Mouse (Mus musculus) large intestine, adult 2 months (tissue): ENCODE results near the gene Gm20388. TPM values are rescaled to one million over a fixed set of nuclear protein-coding genes. Genes with fewer than 3 reads are reported as not detected.

Experiments used
- DNase-seq: peaks from one replicate; pipeline ENCODE4 v3.0.0-alpha.2; 2012; ENCODE audit warnings: low read depth, low spot score
- WGBS: fragments of 180-500 bp; shearing (Covaris S2); methylation state at CpG from one replicate; pipeline ENCODE4 v1.1.7; 2018; 5-methylcytosine and 5-hydroxymethylcytosine counted together
- polyA plus RNA-seq: library from polyadenylated mRNA; depleted of rRNA; stranded (reverse); fragments of >200 nt; gene quantifications from 2 replicates; pipeline ENCODE4 v1.2.3, GENCODE M21; 2012

Gm20388 gene
- polyA plus RNA-seq, 1 experiment, result 31.5 TPM

- no peak for DNase-seq
- 29% methylated on average over 5 of the region's 5 CpGs for WGBS
Observed at GRCm38 (mm10) chr8:123750171-123750693, 3839.6 kb downstream of the Gm20388 start.

GRCm38 (mm10) chr8:123752773-123753468 is 3842.3 kb downstream of the Gm20388 start:
- DNase-seq, result no peak
- 78% methylated on average over 13 of the region's 13 CpGs for WGBS

- 63% methylated on average over 18 of the region's 18 CpGs for WGBS
- no peak for DNase-seq
Observed at GRCm38 (mm10) chr8:123753604-123754375, 3843.1 kb downstream of the Gm20388 start.

DNA sequence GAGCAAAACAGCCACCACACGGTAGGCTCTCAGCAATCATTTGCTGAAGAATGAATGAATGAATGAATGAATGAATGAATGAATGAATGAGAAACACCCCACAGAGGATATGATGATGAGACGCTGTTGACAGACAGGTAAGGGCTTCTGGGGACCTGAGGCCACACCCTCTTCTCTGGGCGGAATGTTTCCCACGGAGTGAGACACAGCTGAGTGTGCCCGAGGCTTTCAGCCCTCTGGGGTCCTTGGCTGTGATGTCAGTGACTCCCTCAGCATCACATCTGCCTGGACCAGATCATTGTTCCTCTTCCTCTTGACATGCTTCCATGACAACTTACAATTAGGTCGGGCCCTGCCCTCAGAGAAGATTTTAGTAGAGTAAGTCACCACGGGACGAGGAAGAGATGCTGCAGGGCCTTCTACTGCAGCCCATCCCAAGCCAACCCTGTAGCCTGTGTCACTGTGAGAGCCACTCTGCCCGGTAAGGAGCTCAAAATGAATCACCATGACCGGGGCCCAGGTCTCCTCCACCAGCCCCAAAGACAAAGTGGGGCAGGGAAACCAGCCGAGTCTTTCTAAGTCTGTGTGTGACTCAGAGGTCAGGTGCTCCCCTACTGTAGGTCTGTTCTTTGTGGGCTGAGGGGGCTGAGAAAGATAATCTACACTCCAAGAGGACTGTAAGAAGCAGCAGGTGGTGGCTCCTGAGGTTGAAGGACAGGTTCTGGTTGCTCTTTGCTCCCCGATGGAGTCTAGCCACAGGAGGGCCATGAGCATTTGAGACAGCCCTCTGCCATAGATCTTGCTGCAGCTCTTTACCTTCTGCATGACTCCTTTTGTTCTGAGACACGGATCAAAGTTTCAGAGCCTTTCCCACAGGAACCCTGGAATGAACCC is 3844.1 kb downstream of the Gm20388 start:
- DNase-seq, result no peak
- WGBS, result 63% methylated on average over 13 of the region's 13 CpGs

DNA sequence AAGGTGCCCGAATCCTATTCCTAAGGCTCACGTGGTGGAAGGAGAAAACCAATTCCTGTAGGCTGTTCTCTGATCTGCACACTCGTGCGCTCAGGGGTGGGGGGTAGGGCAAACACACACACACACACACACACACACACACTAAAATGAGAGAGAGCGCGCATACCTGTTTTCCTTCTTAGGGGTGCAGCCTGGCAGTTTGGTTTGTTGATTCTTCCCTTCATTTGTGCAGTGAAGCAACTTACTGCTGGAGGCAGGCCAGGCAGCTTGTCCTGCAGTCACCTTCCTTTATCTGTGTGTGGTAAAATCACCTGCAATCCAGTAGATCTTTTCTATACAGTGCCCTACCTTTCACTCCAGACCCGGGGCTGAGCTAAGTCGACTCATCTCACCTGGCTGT is 3846.3 kb downstream of the Gm20388 start:
- 27% methylated on average over 8 of the region's 8 CpGs for WGBS
- DNase-seq, result no peak

DNA sequence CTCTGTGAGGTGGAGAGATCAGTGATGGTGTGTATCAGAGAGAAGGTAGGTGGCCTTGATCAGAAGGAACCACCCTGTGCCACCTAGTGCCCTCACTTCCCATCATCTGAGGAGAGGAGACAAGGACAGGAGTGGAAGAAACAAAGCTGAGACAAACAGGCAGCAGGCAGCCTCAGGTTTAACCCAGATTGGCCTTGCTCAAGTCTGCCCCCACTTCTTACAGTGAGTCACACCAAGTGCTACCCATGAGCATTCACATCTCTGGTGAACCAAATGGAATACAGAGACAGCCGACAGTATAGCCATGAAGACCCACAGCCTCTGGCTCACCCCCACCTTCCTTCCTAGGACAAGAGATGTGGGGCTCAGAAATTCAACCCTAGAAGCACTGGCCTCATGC is 3848.3 kb downstream of the Gm20388 start:
- no peak for DNase-seq
- WGBS, result 91% methylated on average over 1 of the region's 1 CpGs

DNA sequence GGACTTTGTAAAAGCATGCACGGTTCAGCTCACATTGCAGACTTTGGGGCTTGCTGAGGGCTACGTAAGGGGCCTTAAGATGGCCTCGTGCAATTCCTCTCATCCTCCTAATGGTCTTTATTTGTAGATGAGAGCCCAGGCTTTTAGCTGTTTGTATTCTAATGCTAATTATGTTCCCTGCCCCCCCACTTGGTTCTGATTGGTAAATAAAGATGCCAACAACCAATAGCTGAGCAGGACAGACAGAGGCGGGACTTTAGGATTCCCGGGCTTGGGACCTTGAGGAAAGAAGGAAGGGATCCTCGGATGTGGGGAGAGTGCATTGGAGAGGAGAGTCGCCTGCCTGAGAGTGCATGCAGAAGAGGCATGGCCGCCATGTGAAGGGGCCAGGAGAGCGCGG is 3849.3 kb downstream of the Gm20388 start:
- WGBS, result 63% methylated on average over 10 of the region's 10 CpGs
- no peak for DNase-seq

DNA sequence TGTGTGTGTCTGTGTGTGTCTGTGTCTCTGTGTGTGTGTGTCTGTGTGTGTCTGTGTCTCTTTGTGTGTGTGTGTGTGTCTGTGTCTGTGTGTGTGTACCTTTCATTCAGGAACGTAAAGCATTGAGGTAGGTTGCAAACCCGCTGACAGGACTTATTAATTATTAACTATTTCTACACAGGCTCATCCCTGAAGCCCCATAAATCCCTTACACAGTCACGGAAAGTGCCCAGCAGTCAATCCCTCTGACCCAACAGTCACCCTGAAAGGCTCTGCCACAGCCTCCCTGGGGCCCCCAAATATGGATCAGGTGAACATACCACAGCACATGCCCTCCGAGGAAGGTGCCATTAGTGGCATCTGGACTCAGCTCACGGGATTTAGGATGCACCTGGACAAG is 3849.9 kb downstream of the Gm20388 start:
- no peak for DNase-seq
- 38% methylated on average over 5 of the region's 5 CpGs for WGBS

GRCm38 (mm10) chr8:123761266-123761882 is 3850.7 kb downstream of the Gm20388 start:
- no peak for DNase-seq
- 46% methylated on average over 12 of the region's 12 CpGs for WGBS

DNA sequence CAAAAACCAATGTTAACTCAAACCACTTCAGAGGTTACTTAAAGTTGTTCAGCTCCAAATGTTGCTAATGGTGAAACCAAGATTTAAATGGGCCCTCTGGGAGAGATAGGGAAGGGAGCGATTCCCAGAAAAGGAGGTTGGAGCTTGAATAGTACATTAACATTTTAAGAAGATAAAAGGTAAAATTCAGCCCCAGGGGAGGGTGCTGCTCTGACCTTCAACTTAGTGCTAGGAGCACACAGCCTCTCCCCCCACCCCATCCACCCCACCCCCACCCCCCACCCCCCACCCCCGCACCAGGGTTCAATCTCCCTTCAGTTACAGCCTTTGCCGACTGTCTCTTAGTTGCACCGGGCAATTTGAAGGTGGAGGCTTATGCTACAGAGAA is 3851.2 kb downstream of the Gm20388 start:
- 58% methylated on average over 4 of the region's 4 CpGs for WGBS
- no peak for DNase-seq

GRCm38 (mm10) chr8:123763355-123763754 is 3852.7 kb downstream of the Gm20388 start:
- peak; percentile 78 for DNase-seq
- 5% methylated on average over 7 of the region's 7 CpGs for WGBS

GRCm38 (mm10) chr8:123764671-123765070 is 3854.0 kb downstream of the Gm20388 start:
- DNase-seq, result no peak
- 61% methylated on average over 4 of the region's 4 CpGs for WGBS

DNA sequence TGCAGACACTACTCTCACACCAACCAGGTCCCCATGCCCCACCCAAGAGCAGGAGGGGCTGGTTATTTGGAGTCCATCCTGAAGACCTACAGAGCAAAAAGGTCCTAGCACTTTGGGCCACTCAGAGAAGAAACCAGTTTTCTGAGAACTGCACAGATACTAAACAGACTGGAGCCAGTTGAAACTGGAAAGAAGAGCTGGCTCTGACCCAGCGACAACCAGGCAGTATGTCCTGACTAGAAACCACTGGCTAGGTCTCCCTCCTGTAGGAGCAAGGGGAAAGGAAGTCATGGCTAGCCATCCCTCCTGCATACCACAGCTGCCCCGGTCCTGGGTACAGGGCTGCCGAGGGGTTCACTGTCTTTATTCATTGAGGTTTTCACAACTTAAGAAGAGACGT is 3855.9 kb downstream of the Gm20388 start:
- DNase-seq, result no peak
- 86% methylated on average over 4 of the region's 4 CpGs for WGBS

DNA sequence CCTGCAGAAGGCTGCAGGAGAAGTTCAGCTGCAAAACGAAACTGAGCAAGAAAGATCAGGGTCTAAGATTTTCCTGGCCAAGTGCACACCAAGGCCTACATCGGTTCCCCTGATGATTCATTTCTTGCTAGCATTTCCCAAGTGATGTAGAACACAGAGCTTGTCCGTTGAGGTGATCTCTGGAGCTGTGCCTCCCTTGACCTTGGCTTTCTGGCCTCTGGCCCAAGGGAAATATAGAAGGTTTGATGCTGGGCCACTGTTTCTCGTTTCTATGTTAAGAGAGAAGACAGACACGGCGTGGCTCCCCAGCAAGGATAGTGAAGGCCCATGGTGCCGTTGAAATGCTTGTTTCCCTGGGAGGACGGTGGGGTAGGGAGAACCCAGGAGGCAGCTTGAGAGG is 3857.2 kb downstream of the Gm20388 start:
- WGBS, result 85% methylated on average over 8 of the region's 8 CpGs
- DNase-seq, result no peak

GRCm38 (mm10) chr8:123768492-123769356 is 3858.1 kb downstream of the Gm20388 start:
- 64% methylated on average over 16 of the region's 16 CpGs for WGBS
- no peak for DNase-seq

DNA sequence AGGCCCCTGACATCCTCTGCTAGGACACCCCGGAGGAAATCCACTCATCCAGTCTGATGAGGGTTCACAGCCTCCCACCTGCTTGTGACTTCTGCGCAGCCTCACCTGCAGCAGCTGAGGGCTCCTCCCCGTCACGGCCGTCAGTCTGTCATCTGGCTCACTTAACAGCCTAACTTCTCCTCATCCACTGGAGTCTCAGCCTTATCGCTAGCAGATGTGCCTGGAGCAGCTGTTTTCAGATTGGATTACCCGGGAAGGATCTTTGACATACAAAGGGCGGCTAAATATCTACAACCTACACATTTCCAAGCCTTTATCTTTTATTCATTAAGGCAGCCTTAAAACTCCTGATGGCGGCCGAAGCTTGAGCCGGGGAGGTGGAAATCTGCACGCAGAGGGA is 3862.8 kb downstream of the Gm20388 start:
- no peak for DNase-seq
- 77% methylated on average over 12 of the region's 12 CpGs for WGBS

DNA sequence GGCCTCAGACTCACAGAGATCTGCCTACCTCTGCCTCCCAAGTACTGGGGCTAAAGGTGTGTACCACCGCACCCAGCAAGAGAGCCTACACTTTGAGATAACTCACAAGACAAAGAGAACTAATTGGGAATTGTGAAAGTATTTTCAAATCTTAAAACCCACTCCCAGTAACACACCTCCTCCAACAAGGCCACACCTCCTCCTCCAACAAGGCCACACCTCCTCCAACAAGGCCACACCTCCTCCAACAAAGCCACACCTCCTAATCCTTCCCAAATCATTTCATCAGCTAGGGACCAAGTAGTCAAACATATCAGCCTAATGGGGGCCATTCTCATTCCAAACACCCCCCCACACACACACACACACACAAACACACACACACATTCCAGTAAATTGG is 3863.8 kb downstream of the Gm20388 start:
- DNase-seq, result no peak
- WGBS, result 100% methylated on average over 1 of the region's 1 CpGs

DNA sequence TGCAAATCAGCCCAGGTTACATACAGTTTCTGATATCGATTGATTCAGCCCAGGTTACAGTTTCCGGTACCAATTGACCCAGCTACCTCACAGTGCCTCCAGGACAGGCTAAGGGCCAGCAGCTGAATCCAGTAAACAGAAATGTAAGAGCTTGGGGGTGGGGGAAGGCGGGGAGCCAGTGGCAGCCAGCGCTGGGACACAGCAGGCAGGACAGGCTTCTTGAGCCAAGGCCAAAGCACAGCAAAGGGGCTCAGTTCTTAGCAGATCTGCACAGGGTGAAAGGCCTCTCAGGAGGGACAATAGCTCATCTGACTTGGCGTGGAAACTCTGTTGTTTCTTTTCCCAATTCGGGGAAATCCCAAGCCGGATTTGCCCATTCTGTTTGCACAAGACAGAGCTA is 3866.7 kb downstream of the Gm20388 start:
- DNase-seq, result no peak
- 29% methylated on average over 7 of the region's 7 CpGs for WGBS

GRCm38 (mm10) chr8:123780471-123780870 is 3869.8 kb downstream of the Gm20388 start:
- 67% methylated on average over 3 of the region's 3 CpGs for WGBS
- DNase-seq, result no peak
